Mouse (Mus musculus) lung, adult 2 months (tissue): ENCODE measurements at regions not wholly inside any gene's neighbourhood (a gene's known extent, or its start where the extent isn't known, plus 50 kb on each side); places are given as distances from the start of the nearest gene placed in this dataset.

Experiments used
- CTCF ChIP-seq: fragments of 200-500 bp; IDR thresholded peaks from 2 replicates; pipeline ENCODE4 v1.5.1; 2011; ENCODE audit warnings: mild to moderate bottlenecking, low read length, control low read depth; ENCODE audit not compliant: insufficient read depth
- POLR2A ChIP-seq: fragments of 200-500 bp; IDR thresholded peaks from 2 replicates; pipeline ENCODE4 v1.6.1; 2011; ENCODE audit warnings: low read depth, mild to moderate bottlenecking, control low read depth, low read length, borderline replicate concordance; ENCODE audit errors: extremely low read depth

- TF ChIP-seq CTCF (no peak), POLR2A (no peak)
Measured at GRCm38 (mm10) chr14:61737504-61738040, 130.3 kb downstream of the Kcnrg start.
